Mouse (Mus musculus) embryonic facial prominence, embryonic 12.5 days (tissue): ENCODE measurements around the gene Mip. TPM values are rescaled to one million over a fixed set of nuclear protein-coding genes. Genes with fewer than 3 reads are reported as not detected.
"Not testable (repeated sequence)": the region's sequence is repeated elsewhere in the genome, so short reads cannot be mapped to it uniquely, and the experiment has no call there.

Source experiments
- ATAC-seq: fragments of 200-750 bp; cut with Nextera tagmentation; 2 replicates; pipeline ENCODE4 v1.8.0; 2017; ENCODE audit not compliant: insufficient number of reproducible peaks, insufficient read depth, low FRiP score, low TSS enrichment
- H3K27ac ChIP-seq: fragments of 300-500 bp; sonication (generic); 2 replicates; pipeline ENCODE4 v1.5.1; 2016; ENCODE audit warnings: mild to moderate bottlenecking
- H3K27me3 ChIP-seq: fragments of 300-500 bp; sonication (generic); 2 replicates; pipeline ENCODE4 v1.6.1; 2016; ENCODE audit warnings: mild to moderate bottlenecking, moderate library complexity
- H3K36me3 ChIP-seq: fragments of 300-500 bp; sonication (generic); 2 replicates; pipeline ENCODE4 v1.6.1; 2016; ENCODE audit warnings: mild to moderate bottlenecking
- H3K4me1 ChIP-seq: fragments of 300-500 bp; sonication (generic); 2 replicates; pipeline ENCODE4 v1.6.1; 2016
- H3K4me2 ChIP-seq: fragments of 300-500 bp; sonication (generic); replicated peaks from 2 replicates; pipeline ENCODE4 v1.6.1; 2016; ENCODE audit warnings: mild to moderate bottlenecking, moderate library complexity
- H3K4me3 ChIP-seq: fragments of 300-500 bp; sonication (generic); 2 replicates; pipeline ENCODE4 v1.5.1; 2016; ENCODE audit warnings: mild to moderate bottlenecking
- H3K9ac ChIP-seq: fragments of 300-500 bp; sonication (generic); 2 replicates; pipeline ENCODE4 v1.6.1; 2016; ENCODE audit warnings: mild to moderate bottlenecking, moderate library complexity
- H3K9me3 ChIP-seq: fragments of 300-500 bp; sonication (generic); 2 replicates; pipeline ENCODE4 v1.6.1; 2016; ENCODE audit warnings: mild to moderate bottlenecking, moderate library complexity
- WGBS: fragments of 180-500 bp; shearing (Covaris S2); methylation state at CpG from one replicate; pipeline ENCODE4 v1.1.7; 2016; 5-methylcytosine and 5-hydroxymethylcytosine counted together
- polyA plus RNA-seq: library from polyadenylated mRNA; unstranded; fragments of >200 nt; fragmentation: Nextera tagmentation; extraction: Ambion mirVana; gene quantifications from 2 replicates; pipeline ENCODE4 v1.2.1, GENCODE M21; 2016

The Mip gene
- polyA plus RNA-seq = 0.69 and 1.1 TPM in 2 replicates

GRCm38 (mm10) chr10:128225538-128225937, at the start of gene Mip:
Gene Mip (plus strand): TSS chr10:128225838.
- 42% methylated on average over 4 of the region's 4 CpGs for WGBS
- no peaks in the 10 kb centered on the region for H3K9me3 ChIP-seq
- no peaks in the 10 kb centered on the region for H3K27me3 ChIP-seq
- no peak for ATAC-seq
- no peaks in the 10 kb centered on the region for H3K36me3 ChIP-seq
- H3K4me3 ChIP-seq = no peak within 1 kb of the TSS
- peak within 1 kb of the TSS; percentile 72 for H3K27ac ChIP-seq
- H3K9ac ChIP-seq = no peak within 1 kb of the TSS
- no peak within 1 kb of the TSS for H3K4me2 ChIP-seq
- peaks cover 13% of the 10 kb centered on the region for H3K4me1 ChIP-seq

- H3K27ac ChIP-seq = peak overlapping the region; percentile 95
- 1% methylated on average over 17 of the region's 17 CpGs for WGBS
- peaks cover 22% of the 10 kb centered on the region for H3K4me1 ChIP-seq
- no peaks in the 10 kb centered on the region for H3K9me3 ChIP-seq
- peak overlapping the region; percentile 81 for H3K4me2 ChIP-seq
- H3K4me3 ChIP-seq = peak overlapping the region; percentile 62
- H3K27me3 ChIP-seq = no peaks in the 10 kb centered on the region
- H3K9ac ChIP-seq = peak overlapping the region; percentile 69
- ATAC-seq = peak; percentile 72; the same call in 1 of the 2 replicates
- H3K36me3 ChIP-seq = no peaks in the 10 kb centered on the region
Measured at GRCm38 (mm10) chr10:128175996-128176755, 49.5 kb upstream of the Mip start.

GRCm38 (mm10) chr10:128177316-128177715, 48.3 kb upstream of the Mip start:
- Histone ChIP-seq H3K27me3 (no peaks in the 10 kb centered on the region), H3K27ac (no peak overlapping the region), H3K36me3 (no peaks in the 10 kb centered on the region), H3K4me3 (no peak overlapping the region), H3K9ac (no peak overlapping the region), H3K9me3 (no peaks in the 10 kb centered on the region), H3K4me1 (peaks cover 22% of the 10 kb centered on the region), H3K4me2 (no peak overlapping the region)
- no peak for ATAC-seq
- 82% methylated on average over 4 of the region's 4 CpGs for WGBS

- Histone ChIP-seq H3K36me3 (no peaks in the 10 kb centered on the region), H3K4me3 (peak within 1 kb of the TSS; percentile 16; the same call in 1 of the 2 replicates), H3K9me3 (no peaks in the 10 kb centered on the region), H3K9ac (no peak within 1 kb of the TSS), H3K27ac (peak within 1 kb of the TSS; percentile 79), H3K4me2 (peak within 1 kb of the TSS; percentile 40), H3K27me3 (no peaks in the 10 kb centered on the region), H3K4me1 (peaks cover 13% of the 10 kb centered on the region)
- ATAC-seq = no peak
- WGBS = 2% methylated on average over 6 of the region's 6 CpGs
Measured at GRCm38 (mm10) chr10:128179989-128180388, 45.6 kb upstream of the Mip start, which contains the start of gene Rbms2. Gene Rbms2 (minus strand): TSS chr10:128180297.

- 83% methylated on average over 2 of the region's 2 CpGs for WGBS
- H3K27ac ChIP-seq = no peak overlapping the region
- no peaks in the 10 kb centered on the region for H3K9me3 ChIP-seq
- no peak overlapping the region for H3K9ac ChIP-seq
- no peak overlapping the region for H3K4me3 ChIP-seq
- H3K36me3 ChIP-seq = no peaks in the 10 kb centered on the region
- H3K27me3 ChIP-seq = no peaks in the 10 kb centered on the region
- peaks cover 7% of the 10 kb centered on the region for H3K4me1 ChIP-seq
- no peak for ATAC-seq
- no peak overlapping the region for H3K4me2 ChIP-seq
Measured at GRCm38 (mm10) chr10:128184296-128184695, 41.3 kb upstream of the Mip start.

GRCm38 (mm10) chr10:128185277-128185940, 40.2 kb upstream of the Mip start:
- no peaks in the 10 kb centered on the region for H3K36me3 ChIP-seq
- H3K9ac ChIP-seq = no peak overlapping the region
- no peak overlapping the region for H3K4me3 ChIP-seq
- ATAC-seq = no peak
- no peaks in the 10 kb centered on the region for H3K9me3 ChIP-seq
- no peaks in the 10 kb centered on the region for H3K27me3 ChIP-seq
- H3K4me2 ChIP-seq = no peak overlapping the region
- 74% methylated on average over 6 of the region's 6 CpGs for WGBS
- H3K4me1 ChIP-seq = no peaks in the 10 kb centered on the region
- H3K27ac ChIP-seq = no peak overlapping the region

GRCm38 (mm10) chr10:128185959-128186358, 39.7 kb upstream of the Mip start:
- no peaks in the 10 kb centered on the region for H3K9me3 ChIP-seq
- no peaks in the 10 kb centered on the region for H3K36me3 ChIP-seq
- no peak for ATAC-seq
- WGBS = 40% methylated on average over 2 of the region's 2 CpGs
- no peak overlapping the region for H3K4me2 ChIP-seq
- H3K4me3 ChIP-seq = no peak overlapping the region
- no peaks in the 10 kb centered on the region for H3K4me1 ChIP-seq
- H3K27ac ChIP-seq = no peak overlapping the region
- no peaks in the 10 kb centered on the region for H3K27me3 ChIP-seq
- no peak overlapping the region for H3K9ac ChIP-seq

- H3K27me3 ChIP-seq = no peaks in the 10 kb centered on the region
- H3K9me3 ChIP-seq = no peaks in the 10 kb centered on the region
- H3K36me3 ChIP-seq = no peaks in the 10 kb centered on the region
- H3K9ac ChIP-seq = no peak overlapping the region
- WGBS = 63% methylated on average over 5 of the region's 5 CpGs
- no peak overlapping the region for H3K27ac ChIP-seq
- H3K4me1 ChIP-seq = no peaks in the 10 kb centered on the region
- no peak overlapping the region for H3K4me2 ChIP-seq
- no peak overlapping the region for H3K4me3 ChIP-seq
- no peak for ATAC-seq
Measured at GRCm38 (mm10) chr10:128187181-128187605, 38.4 kb upstream of the Mip start.

GRCm38 (mm10) chr10:128188242-128188877, 37.3 kb upstream of the Mip start:
- Histone ChIP-seq H3K36me3 (no peaks in the 10 kb centered on the region), H3K4me3 (no peak overlapping the region), H3K27ac (no peak overlapping the region), H3K4me1 (no peaks in the 10 kb centered on the region), H3K9me3 (no peaks in the 10 kb centered on the region), H3K9ac (no peak overlapping the region), H3K4me2 (no peak overlapping the region), H3K27me3 (no peaks in the 10 kb centered on the region)
- WGBS = 41% methylated on average over 2 of the region's 2 CpGs
- no peak for ATAC-seq

- WGBS = 69% methylated on average over 2 of the region's 2 CpGs
- Histone ChIP-seq H3K27me3 (peaks cover 19% of the 10 kb centered on the region), H3K27ac (no peak overlapping the region), H3K9ac (no peak overlapping the region), H3K4me2 (no peak overlapping the region), H3K4me3 (no peak overlapping the region), H3K9me3 (no peaks in the 10 kb centered on the region), H3K36me3 (no peaks in the 10 kb centered on the region), H3K4me1 (peaks cover 10% of the 10 kb centered on the region; the same call in 1 of the 2 replicates)
- no peak for ATAC-seq
Measured at GRCm38 (mm10) chr10:128191472-128191871, 34.2 kb upstream of the Mip start.

GRCm38 (mm10) chr10:128192030-128192766, 33.4 kb upstream of the Mip start:
- H3K36me3 ChIP-seq, H3K27ac ChIP-seq, H3K4me1 ChIP-seq, H3K4me2 ChIP-seq, H3K4me3 ChIP-seq, H3K9ac ChIP-seq, H3K9me3 ChIP-seq, ATAC-seq: not testable (repeated sequence)
- peaks cover 25% of the 10 kb centered on the region for H3K27me3 ChIP-seq
- 88% methylated on average over 3 of the region's 3 CpGs for WGBS
